Mouse (Mus musculus) midbrain, embryonic 14.5 days (tissue): ENCODE measurements around the gene Cyp2j8. TPM values are rescaled to one million over a fixed set of nuclear protein-coding genes. Genes with fewer than 3 reads are reported as not detected.

Source experiments
- polyA plus RNA-seq: library from polyadenylated mRNA; unstranded; fragments of >200 nt; fragmentation: Nextera tagmentation; extraction: Ambion mirVana; gene quantifications from 2 replicates; pipeline ENCODE4 v1.2.1, GENCODE M21; 2014

Gene Cyp2j8
- polyA plus RNA-seq, 1 experiment from 2014 or later, result not detected

Other genes starting within 250 kb of the Cyp2j8 start
- gene Cyp2j11, start 158.7 kb downstream of the Cyp2j8 start, polyA plus RNA-seq, result not detected in 2 replicates
- gene Cyp2j6, start 46.3 kb upstream of the Cyp2j8 start, polyA plus RNA-seq, result 4.4 and 4.7 TPM in 2 replicates
- 3.9 and 4.9 TPM in 2 replicates for gene Cyp2j9, start 84.2 kb upstream of the Cyp2j8 start, polyA plus RNA-seq
- gene Cyp2j5, start 156.8 kb upstream of the Cyp2j8 start, polyA plus RNA-seq, result not detected in 2 replicates